Mouse (Mus musculus) kidney, embryonic 16.5 days (tissue): ENCODE data around the gene Sirt3. TPM values are rescaled to one million over a fixed set of nuclear protein-coding genes. Genes with fewer than 3 reads are reported as not detected.

Source experiments
- ATAC-seq: fragments of 200-750 bp; cut with Nextera tagmentation; 2 replicates; pipeline ENCODE4 v1.8.0; 2017; ENCODE audit warnings: moderate TSS enrichment; ENCODE audit not compliant: low FRiP score, low TSS enrichment
- H3K27ac ChIP-seq: fragments of 300-500 bp; sonication (generic); 2 replicates; pipeline ENCODE4 v1.5.1; 2014; ENCODE audit warnings: low read length
- H3K27me3 ChIP-seq: fragments of 300-500 bp; sonication (generic); 2 replicates; pipeline ENCODE4 v1.6.1; 2014; ENCODE audit warnings: low read length, control low read depth, mixed read lengths; ENCODE audit not compliant: insufficient read depth
- H3K36me3 ChIP-seq: fragments of 300-500 bp; sonication (generic); 2 replicates; pipeline ENCODE4 v1.6.1; 2014; ENCODE audit warnings: low read length, control low read depth, mixed read lengths; ENCODE audit not compliant: insufficient read depth
- H3K4me1 ChIP-seq: fragments of 300-500 bp; sonication (generic); 2 replicates; pipeline ENCODE4 v1.6.1; 2014; ENCODE audit warnings: low read length, control low read depth, mixed read lengths; ENCODE audit not compliant: insufficient read depth
- H3K4me2 ChIP-seq: fragments of 300-500 bp; sonication (generic); replicated peaks from 2 replicates; pipeline ENCODE4 v1.6.1; 2014; ENCODE audit warnings: low read depth, low read length
- H3K4me3 ChIP-seq: fragments of 300-500 bp; sonication (generic); 2 replicates; pipeline ENCODE4 v1.5.1; 2014; ENCODE audit warnings: mild to moderate bottlenecking, low read length
- H3K9ac ChIP-seq: fragments of 300-500 bp; sonication (generic); replicated peaks from 2 replicates; pipeline ENCODE4 v1.6.1; 2014; ENCODE audit warnings: low read length
- H3K9me3 ChIP-seq: fragments of 300-500 bp; sonication (generic); 2 replicates; pipeline ENCODE4 v1.6.1; 2016; ENCODE audit warnings: low read length, control low read depth
- WGBS: fragments of 180-500 bp; shearing (Covaris S2); extraction: QIAGEN DNeasy Blood & Tissue Kit; methylation state at CpG from one replicate; pipeline ENCODE4 v1.1.7; 2014; 5-methylcytosine and 5-hydroxymethylcytosine counted together
- polyA plus RNA-seq: library from polyadenylated mRNA; unstranded; fragments of >200 nt; fragmentation: Nextera tagmentation; extraction: Ambion mirVana; gene quantifications from 2 replicates; pipeline ENCODE4 v1.2.1, GENCODE M21; 2015

Sirt3 gene
- polyA plus RNA-seq, 1 experiment from 2014 or later: 42.6 TPM

DNA sequence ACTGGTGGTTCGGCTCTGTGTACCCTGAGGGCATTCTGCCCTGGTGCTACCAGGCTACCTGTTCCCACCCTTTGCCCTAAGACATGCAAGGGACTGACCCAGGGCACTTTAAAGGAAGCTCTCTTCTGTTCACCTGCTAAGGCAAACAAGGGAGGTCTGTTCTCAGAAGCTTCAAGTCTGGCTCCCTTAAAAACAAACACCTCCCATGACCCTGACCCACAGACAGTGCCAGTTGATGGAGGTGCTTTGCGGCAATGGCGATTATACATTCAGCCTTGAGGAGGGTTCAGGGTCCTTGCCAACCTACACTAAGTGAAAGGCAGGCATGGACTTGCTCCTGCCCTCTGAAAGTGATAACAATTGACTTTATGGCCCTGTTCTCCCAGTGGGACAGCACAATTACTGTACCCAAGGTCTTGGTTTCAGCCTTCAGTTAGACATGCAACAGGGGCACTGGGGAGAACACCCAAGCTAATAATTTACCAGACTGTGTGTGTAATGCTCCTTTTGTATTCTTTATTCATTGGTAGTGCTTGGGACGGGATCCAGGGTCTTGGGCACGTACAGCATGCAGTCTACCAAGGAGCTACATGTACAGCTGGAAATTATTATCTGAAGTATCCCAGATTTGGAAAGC lies 30.9 kb upstream of the Sirt3 start:
- H3K4me3 ChIP-seq: no peak overlapping the region
- 54% methylated on average over 5 of the region's 5 CpGs for WGBS
- H3K4me1 ChIP-seq: 0 out of 2 replicates have a peak, but pooled peaks cover 3% of the 10 kb centered on the region
- H3K9ac ChIP-seq: no peak overlapping the region
- no peak overlapping the region for H3K4me2 ChIP-seq
- H3K27ac ChIP-seq: peak overlapping the region; percentile 73
- ATAC-seq: peak; percentile 60
- no peaks in the 10 kb centered on the region for H3K27me3 ChIP-seq
- no peaks in the 10 kb centered on the region for H3K36me3 ChIP-seq
- H3K9me3 ChIP-seq: no peaks in the 10 kb centered on the region

DNA sequence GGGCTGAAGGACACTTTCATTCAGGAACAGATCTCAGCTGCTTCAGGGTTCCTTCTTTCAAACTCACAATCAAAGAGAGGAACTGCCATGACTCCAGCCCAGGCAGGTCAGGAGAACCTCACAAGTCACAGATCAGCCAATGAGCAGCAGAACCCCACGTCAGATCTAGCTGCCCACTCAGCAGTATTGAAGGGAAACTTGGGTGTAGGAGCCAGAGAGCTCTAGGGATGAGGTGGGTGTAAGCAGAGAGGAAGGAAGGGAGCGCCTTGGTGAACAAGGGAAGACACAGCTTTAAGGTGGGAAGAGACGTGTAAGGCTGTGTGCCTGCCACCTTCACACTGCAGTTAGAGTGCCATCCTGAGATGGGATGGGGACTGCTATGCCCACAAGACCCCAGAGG lies 30.2 kb upstream of the Sirt3 start:
- Histone ChIP-seq H3K36me3 (no peaks in the 10 kb centered on the region), H3K27me3 (no peaks in the 10 kb centered on the region), H3K27ac (peak overlapping the region; percentile 73), H3K4me2 (no peak overlapping the region), H3K4me3 (no peak overlapping the region), H3K9me3 (no peaks in the 10 kb centered on the region), H3K4me1 (0 out of 2 replicates have a peak, but pooled peaks cover 3% of the 10 kb centered on the region), H3K9ac (0 out of 2 replicates have a peak overlapping the region, but pooled peaks have one; percentile 18)
- WGBS: 63% methylated on average over 3 of the region's 3 CpGs
- ATAC-seq: no peak

DNA sequence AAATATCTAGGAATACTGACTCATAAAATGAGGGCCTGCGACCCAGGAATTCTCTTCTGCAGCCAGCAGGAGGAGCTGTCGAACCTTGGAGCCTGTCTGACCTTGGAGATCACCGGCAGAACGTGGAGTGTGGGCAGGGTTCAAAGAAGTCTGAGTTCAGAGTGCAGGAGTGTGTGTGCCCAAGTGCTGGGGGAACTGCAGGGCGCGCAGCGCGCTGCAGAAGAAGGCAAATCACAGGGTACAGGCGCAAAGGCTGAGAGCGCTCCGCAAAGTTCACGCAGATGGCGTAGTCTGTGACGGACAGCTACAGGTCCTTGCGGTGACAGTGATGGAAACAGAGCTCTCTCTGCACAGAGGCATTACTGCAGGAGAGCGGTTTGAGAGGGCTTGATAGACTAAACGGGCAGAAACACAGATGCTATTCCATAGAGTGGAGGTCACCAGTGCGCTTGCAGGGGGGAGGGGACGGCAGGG lies 26.6 kb upstream of the Sirt3 start:
- under 1% methylated on average over 19 of the region's 19 CpGs for whole genome bisulfite sequencing
- Histone ChIP-seq H3K4me2 (peak overlapping the region; percentile 54), H3K9me3 (no peaks in the 10 kb centered on the region), H3K9ac (0 out of 2 replicates have a peak overlapping the region, but pooled peaks have one; percentile 9), H3K27me3 (no peaks in the 10 kb centered on the region), H3K4me3 (peak overlapping the region; percentile 40), H3K4me1 (0 out of 2 replicates have a peak, but pooled peaks cover 3% of the 10 kb centered on the region), H3K36me3 (no peaks in the 10 kb centered on the region), H3K27ac (no peak overlapping the region)
- ATAC-seq: peak; percentile 86

DNA sequence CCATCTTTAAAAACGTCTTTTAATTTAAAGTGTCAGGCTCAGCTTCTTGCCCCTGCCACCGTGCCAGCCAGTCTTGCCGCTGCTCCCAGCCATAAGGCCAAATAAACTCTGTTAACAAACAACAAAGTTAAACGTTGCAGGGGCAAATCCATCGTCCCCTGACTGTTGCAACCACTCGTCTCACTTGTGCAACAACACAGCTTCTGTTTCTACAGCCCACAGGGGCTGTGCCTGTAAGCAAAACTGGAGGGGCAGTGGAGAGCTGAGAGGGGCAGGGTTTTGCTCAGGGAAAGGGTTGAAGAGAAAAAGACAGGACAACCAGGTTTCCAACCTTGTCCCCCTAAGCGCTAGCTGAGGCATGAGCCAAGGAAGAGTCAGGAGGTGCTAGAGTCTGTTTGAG lies 26.1 kb upstream of the Sirt3 start:
- no peak overlapping the region for H3K4me2 ChIP-seq
- H3K4me3 ChIP-seq: no peak overlapping the region
- H3K27me3 ChIP-seq: no peaks in the 10 kb centered on the region
- no peaks in the 10 kb centered on the region for H3K9me3 ChIP-seq
- no peak overlapping the region for H3K9ac ChIP-seq
- H3K27ac ChIP-seq: no peak overlapping the region
- H3K36me3 ChIP-seq: no peaks in the 10 kb centered on the region
- 43% methylated on average over 7 of the region's 7 CpGs for WGBS
- 0 out of 2 replicates have a peak, but pooled peaks cover 3% of the 10 kb centered on the region for H3K4me1 ChIP-seq
- no peak for ATAC-seq

DNA sequence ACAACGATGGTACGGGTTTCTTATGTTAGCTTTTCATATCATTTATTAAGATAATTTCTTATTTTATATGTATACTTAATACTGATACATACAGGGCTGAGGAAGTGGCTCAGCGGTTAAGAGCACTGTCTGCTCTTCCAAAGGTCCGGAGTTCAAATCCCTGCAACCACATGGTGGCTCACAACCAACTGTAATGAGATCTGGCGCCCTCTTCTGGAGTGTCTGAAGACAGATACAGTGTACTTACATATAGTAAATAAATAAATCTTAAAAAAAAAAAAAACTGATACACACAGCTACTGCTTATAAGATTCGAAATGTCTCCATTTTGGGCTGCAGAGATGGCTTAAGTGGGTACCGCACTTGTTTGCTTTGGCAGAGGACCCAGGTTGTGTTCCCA lies 25.6 kb upstream of the Sirt3 start:
- 84% methylated on average over 7 of the region's 7 CpGs for WGBS
- Histone ChIP-seq H3K9me3 (no peaks in the 10 kb centered on the region), H3K36me3 (no peaks in the 10 kb centered on the region), H3K4me1 (peaks cover 7% of the 10 kb centered on the region; the same call in 1 of the 2 replicates), H3K9ac (no peak overlapping the region), H3K27me3 (no peaks in the 10 kb centered on the region), H3K27ac (no peak overlapping the region), H3K4me2 (no peak overlapping the region), H3K4me3 (no peak overlapping the region)
- ATAC-seq: no peak

DNA sequence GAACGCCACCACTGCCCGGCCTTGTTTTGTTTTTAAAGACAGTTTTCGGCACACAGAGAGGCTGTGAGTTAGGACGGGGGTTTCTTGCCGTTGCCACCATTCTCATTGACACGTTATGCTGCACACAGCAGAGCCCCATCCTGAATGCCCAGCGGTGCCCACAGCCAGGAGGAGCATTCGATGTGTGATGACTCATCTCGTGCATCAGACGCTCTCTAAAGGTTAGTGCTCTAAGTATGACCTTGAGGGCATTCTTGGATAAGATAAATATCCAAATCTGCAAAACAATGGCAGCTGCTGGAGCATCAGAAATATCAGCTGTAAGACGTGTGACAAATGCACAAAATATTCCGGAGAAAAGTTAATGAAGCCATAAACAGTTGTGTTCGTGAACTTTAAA lies 25.0 kb upstream of the Sirt3 start:
- Histone ChIP-seq H3K4me1 (peaks cover 7% of the 10 kb centered on the region; the same call in 1 of the 2 replicates), H3K9me3 (no peaks in the 10 kb centered on the region), H3K4me2 (no peak overlapping the region), H3K27me3 (no peaks in the 10 kb centered on the region), H3K36me3 (no peaks in the 10 kb centered on the region), H3K4me3 (no peak overlapping the region), H3K27ac (no peak overlapping the region), H3K9ac (no peak overlapping the region)
- 77% methylated on average over 13 of the region's 13 CpGs for WGBS
- ATAC-seq: no peak

DNA sequence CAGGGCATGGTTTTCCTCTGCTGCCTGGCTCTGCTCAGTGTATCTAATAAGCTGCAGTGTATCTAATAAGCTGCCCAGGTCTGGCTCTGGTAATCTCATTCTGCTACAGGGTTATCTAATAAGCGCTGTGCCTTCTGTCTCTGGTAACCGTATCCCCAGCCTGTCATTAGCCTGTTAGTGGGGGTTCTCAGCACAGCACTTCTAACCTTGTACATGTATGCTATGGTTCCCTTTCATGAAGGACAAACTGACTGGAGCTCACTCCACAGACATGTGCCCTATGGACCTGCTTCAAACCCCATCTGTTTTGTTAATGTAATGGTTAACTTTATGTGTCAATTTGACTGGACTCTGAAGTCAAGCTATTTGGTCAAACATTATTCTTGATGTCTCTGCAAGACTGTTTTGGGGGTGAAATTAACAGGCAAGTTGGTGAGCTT lies 23.6 kb upstream of the Sirt3 start:
- no peaks in the 10 kb centered on the region for H3K36me3 ChIP-seq

DNA sequence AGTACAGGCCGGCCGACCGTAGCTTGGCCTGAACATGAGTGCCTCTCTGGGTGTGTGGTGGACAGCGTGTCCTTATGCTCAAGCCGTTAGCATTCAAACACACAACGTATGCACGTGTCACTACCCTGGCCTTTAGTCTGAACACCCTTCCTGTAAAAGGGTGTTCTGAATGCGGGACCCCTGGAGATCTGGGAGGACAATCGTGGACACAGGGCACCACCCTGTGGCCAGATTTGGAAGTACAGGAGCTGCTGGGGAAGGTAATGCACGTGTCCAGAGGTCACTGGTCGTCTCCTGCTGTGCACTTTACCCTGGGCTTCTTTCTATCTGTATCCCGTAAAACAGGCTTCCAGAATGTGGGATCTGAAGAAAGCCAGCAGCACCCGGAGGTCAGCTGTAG lies 21.1 kb upstream of the Sirt3 start:
- no peak overlapping the region for H3K4me2 ChIP-seq
- H3K4me1 ChIP-seq: peaks cover 4% of the 10 kb centered on the region; the same call in 1 of the 2 replicates
- 0 out of 2 replicates have a peak overlapping the region, but pooled peaks have one; percentile 31 for H3K9ac ChIP-seq
- H3K4me3 ChIP-seq: no peak overlapping the region
- peak; percentile 50; the same call in 1 of the 2 replicates for ATAC-seq
- WGBS: 23% methylated on average over 13 of the region's 13 CpGs
- H3K9me3 ChIP-seq: no peaks in the 10 kb centered on the region
- no peaks in the 10 kb centered on the region for H3K27me3 ChIP-seq
- no peak overlapping the region for H3K27ac ChIP-seq
- H3K36me3 ChIP-seq: peaks cover 9% of the 10 kb centered on the region

More for the DNA sequence above, 23.6 kb upstream of the Sirt3 start:
- H3K27ac ChIP-seq: peak overlapping the region; percentile 55; the same call in 1 of the 2 replicates
- H3K4me3 ChIP-seq: no peak overlapping the region
- peaks cover 7% of the 10 kb centered on the region; the same call in 1 of the 2 replicates for H3K4me1 ChIP-seq
- no peak overlapping the region for H3K9ac ChIP-seq
- 75% methylated on average over 2 of the region's 2 CpGs for WGBS
- ATAC-seq: no peak
- H3K9me3 ChIP-seq: no peaks in the 10 kb centered on the region
- no peaks in the 10 kb centered on the region for H3K27me3 ChIP-seq
- H3K4me2 ChIP-seq: no peak overlapping the region

DNA sequence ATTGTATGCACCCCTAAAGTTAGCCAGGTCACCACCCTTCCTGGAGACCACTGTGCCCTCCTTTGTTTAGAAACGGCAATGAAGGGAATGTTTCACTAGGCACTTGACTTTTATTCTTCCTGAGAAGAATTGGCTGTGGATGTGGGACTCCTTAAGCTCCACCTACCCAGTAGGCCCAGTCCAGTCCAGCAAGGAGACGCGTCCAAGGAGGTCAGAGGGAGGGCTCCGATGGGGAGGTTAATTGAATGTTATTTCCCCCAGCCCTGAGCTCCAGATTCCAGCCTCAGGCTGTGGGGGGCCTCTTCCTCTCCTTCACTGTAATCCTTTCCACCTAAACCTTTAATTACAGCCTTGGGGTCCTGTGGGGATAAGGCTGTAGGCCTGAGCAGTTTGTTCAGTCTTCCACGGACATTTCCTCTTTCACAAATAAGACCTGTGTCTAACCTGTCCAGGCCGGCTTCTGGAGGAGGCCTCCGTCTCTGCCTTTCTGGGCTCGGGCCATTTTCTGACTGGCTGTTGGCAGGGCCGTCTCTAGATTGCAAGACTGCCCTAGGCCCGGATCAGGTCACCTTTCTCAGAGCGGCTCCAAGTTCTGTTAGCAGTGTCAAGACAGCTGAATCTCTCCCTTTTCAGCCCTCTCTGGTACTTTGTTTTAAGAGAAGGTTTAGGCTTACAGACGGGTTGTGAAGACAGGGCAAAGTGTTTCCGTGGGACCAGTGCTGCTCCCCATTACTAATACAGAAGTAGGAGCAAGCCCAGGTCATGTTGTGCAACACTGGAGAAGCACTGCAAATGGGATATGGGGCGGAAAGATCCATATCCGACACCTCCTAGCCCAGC lies 20.1 kb upstream of the Sirt3 start:
- peak overlapping the region; percentile 20; the same call in 1 of the 2 replicates for H3K27ac ChIP-seq
- ATAC-seq: no peak
- H3K9me3 ChIP-seq: no peaks in the 10 kb centered on the region
- peaks cover 19% of the 10 kb centered on the region for H3K36me3 ChIP-seq
- H3K4me3 ChIP-seq: no peak overlapping the region
- 63% methylated on average over 15 of the region's 15 CpGs for WGBS
- no peak overlapping the region for H3K4me2 ChIP-seq
- no peaks in the 10 kb centered on the region for H3K27me3 ChIP-seq
- 0 out of 2 replicates have a peak overlapping the region, but pooled peaks have one; percentile 23 for H3K9ac ChIP-seq
- peaks cover 4% of the 10 kb centered on the region; the same call in 1 of the 2 replicates for H3K4me1 ChIP-seq
